Mouse (Mus musculus): ENCODE results near the gene Inpp5a.

The Inpp5a gene

DNA sequence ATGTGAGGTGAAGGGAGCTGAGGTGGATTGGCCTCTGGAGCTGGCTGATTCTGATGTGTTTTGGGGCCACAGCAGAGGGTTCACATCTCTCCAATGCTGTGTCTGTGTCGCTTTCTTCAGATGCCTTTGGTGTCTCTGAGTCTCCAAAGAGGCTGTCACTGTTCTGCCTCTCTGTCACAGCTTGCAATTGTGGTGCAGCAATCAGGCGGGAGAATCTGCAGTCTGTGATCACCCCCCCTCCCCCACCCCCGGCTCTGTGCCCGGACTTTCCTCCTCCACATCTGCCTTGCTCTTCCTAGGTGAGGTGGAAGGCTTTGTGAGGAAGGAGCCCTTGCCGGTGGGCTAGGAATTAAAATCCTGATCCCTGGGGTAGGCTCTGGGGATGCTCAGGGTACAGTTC lies 52.1 kb downstream of the Inpp5a start:
- no peak for DNase-seq (ENCODE audit: low spot score in 2 of 2)

DNA sequence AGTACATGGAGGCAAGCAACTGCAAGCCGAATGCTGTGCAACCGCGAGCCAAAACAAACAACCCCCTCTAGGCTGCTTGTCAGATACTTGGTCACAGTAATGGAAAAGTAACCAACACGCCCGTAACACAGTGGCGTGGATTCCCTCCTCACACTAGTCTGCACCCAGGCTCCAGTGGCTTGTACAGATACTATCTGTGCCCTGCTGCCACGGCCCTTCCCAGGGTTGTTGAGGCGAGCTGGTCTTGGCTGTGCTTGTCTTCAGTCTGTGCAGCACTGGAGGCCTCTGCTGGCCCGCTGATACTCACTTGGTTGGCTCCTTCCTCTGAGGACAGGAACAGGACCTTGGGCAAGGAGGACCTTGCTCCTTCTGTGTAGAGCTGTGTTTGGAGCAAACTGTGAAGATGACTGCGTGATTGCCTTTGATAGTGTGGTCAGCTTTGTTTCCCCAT lies 52.9 kb downstream of the Inpp5a start:
- no peak for DNase-seq (ENCODE audit: low spot score in 2 of 2)

GRCm38 (mm10) chr7:139445621-139446020 lies 56.7 kb downstream of the Inpp5a start:
- DNase-seq (ENCODE audit: low spot score in 2 of 2), result no peak

DNA sequence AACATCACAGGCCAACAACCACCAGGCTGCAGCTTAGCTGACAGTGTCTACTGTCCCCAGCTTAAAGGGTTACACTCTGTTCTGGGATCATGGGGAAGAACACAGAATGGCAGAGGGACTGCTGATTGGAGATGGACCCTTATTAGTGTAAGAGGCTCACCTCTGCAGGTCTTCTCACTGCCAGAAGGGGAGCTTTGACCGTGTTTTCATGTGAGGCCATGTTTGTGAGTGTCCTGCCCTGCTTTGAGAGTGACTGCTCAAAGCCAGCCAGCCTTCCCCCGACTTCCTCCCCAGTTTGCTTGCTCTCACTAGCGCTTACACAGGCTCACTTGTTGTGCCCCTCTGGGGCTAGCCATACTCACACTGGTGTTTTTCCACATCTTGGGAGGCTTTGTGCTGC lies 58.5 kb downstream of the Inpp5a start:
- no peak for DNase-seq (ENCODE audit: low spot score in 2 of 2)

- DNase-seq (ENCODE audit: low spot score in 2 of 2), result no peak
Observed at GRCm38 (mm10) chr7:139450186-139450998, 61.5 kb downstream of the Inpp5a start.

GRCm38 (mm10) chr7:139451711-139452110 lies 62.8 kb downstream of the Inpp5a start:
- DNase-seq (ENCODE audit: low spot score in 2 of 2), result no peak

DNA sequence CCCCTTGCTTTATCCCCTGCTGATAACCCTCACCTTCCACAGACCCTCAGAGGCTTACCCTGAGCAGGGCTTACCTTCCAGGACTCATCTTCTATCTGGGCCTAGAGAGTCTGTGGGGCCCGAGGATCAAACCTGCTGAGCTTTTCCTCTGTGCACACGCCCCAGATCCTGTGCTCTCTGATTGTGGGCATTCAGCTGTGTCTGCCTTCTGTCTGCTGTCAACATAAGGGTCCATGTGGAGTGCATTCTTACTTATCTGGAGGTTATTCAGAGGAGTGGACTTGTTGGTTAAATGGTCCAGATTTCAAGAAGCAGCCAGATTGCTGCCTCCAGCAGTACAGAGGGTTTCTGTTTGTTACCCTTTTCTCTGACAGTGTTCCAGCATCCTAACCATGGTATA lies 63.3 kb downstream of the Inpp5a start:
- no peak for DNase-seq (ENCODE audit: low spot score in 2 of 2)

GRCm38 (mm10) chr7:139453198-139453597 lies 64.3 kb downstream of the Inpp5a start:
- DNase-seq (ENCODE audit: low spot score in 2 of 2), result no peak

DNA sequence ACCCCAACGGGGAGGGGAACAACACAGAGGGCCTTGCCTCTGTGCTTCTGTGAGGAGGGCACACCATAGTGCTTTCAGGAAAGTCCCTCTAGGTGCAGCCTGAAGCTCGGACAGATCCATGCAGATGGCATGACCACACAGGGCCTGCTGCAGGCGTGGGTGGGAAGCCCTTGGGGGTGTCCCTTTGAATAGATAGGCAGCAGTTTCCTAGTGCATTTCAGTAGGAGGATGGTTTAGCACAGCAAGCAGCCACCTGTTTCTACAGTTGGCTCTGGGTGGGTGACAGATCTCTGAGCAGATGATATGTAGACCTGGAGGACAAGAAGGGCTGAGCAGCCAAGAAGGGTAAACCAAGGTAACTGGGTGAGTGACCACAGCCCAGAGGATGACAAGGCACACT lies 65.4 kb downstream of the Inpp5a start:
- DNase-seq (ENCODE audit: low spot score in 2 of 2), result no peak

GRCm38 (mm10) chr7:139456759-139457158 lies 67.8 kb downstream of the Inpp5a start:
- DNase-seq (ENCODE audit: low spot score in 2 of 2), result no peak

DNA sequence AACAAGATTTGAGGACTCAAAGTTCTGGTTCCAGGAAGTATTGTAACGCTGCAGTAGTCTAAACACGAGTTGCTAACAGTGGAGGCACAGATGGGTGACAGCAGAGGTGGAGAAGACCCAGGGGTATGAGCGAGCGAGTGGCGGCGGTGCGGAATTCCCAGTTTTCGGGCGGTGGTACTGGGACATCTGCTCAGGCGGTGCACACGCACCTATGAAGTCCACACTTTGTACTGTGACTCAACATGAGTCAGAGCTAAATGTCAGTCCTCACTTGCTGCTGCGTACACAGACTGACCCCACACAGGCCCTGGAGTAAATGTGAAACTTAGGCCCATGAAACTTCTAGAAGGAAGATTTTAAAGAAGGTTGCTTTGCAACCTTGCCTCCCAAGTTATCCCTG lies 72.4 kb downstream of the Inpp5a start:
- no peak for DNase-seq (ENCODE audit: low spot score in 2 of 2)

DNA sequence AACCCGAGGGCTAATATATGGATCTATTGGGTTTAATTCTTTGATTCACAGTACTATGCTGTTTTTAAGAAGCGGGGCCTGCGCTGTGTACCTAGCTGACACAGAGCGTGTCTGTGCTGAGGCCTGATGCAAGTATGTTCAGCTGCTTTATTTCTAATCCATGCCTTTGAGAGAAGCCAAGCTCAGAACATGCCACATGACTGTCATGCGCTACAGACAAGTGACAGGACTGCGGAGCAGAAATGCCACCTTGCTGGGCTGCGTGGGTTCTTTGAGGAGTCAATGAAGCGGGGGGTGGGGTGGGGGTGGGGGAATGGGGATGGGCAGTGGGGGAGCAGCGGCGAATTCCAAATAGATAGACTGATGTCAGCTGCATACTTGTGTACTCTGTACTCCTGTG lies 73.2 kb downstream of the Inpp5a start:
- no peak for DNase-seq (ENCODE audit: low spot score in 2 of 2)

DNA sequence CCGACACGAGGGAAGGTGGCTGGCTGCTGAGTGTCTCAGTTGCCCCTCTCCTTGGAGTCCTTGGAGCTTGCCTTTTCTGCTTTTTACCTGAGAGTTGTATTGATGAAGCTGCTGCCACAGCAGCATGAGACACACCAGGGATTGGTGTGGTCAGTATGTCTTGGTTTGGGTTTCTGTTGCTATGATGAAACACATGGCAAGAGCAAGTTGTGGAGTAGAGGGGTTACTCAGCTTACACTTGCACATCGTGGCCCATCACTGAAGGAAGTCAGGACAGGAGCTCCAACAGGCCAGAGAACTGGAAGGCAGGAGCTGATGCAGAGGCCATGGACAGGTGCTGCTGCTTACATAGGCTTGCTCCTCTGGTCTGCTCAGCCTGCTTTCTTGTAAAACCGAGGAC lies 76.6 kb downstream of the Inpp5a start:
- DNase-seq (ENCODE audit: low spot score in 2 of 2), result no peak

- no peak for DNase-seq (ENCODE audit: low spot score in 2 of 2)
Observed at GRCm38 (mm10) chr7:139466484-139467176, 77.7 kb downstream of the Inpp5a start.

- DNase-seq (ENCODE audit: low spot score in 2 of 2), result no peak
Observed at GRCm38 (mm10) chr7:139467177-139467895, 78.4 kb downstream of the Inpp5a start.

DNA sequence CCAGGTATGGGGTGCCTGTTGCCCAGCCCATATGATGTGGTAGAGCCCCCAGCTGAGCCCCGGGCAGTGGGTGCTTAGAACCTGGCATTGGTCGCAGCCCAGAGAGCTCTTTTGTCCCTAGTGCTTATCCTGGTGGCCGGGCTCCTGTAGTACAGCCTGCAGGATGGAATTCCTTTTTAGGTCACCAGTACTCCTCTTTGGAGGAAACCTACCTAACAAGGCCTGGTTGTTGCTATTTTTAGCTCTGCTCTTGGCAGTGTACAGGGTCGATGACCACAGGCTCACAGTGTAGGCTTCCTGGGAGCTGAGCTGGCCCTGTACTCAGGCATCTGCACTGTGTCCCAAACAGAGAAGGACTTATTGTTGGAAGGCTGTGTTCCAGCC lies 79.0 kb downstream of the Inpp5a start:
- no peak for DNase-seq (ENCODE audit: low spot score in 2 of 2)

DNA sequence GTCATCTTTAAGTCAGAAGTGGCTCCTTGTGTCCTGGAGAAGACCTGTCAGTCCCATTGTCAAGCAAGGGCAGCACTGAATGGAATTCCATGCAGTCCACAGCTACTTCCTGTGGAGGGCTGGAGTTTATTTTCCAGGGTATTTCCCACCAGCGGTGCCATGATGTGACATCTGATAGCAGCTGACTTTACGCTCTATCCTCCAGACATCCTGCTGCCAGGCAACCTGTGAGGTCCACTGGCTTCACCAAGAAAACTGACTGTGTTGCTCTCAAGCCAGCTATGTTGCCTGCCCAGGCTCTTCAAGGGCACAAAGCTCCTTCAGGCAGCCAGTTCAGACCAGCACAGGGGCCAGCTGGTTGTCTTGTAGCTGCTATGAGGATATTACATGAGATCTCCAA lies 79.5 kb downstream of the Inpp5a start:
- DNase-seq (ENCODE audit: low spot score in 2 of 2), result no peak

- no peak for DNase-seq (ENCODE audit: low spot score in 2 of 2)
Observed at GRCm38 (mm10) chr7:139469457-139469856, 80.5 kb downstream of the Inpp5a start.

- DNase-seq (ENCODE audit: low spot score in 2 of 2), result no peak
Observed at GRCm38 (mm10) chr7:139470481-139470880, 81.6 kb downstream of the Inpp5a start.

GRCm38 (mm10) chr7:139472052-139472451 lies 83.1 kb downstream of the Inpp5a start:
- DNase-seq (ENCODE audit: low spot score in 2 of 2), result no peak

- DNase-seq (ENCODE audit: low spot score in 2 of 2), result peak; percentile 28 to 76
Observed at GRCm38 (mm10) chr7:139472865-139473549, 84.1 kb downstream of the Inpp5a start.

DNA sequence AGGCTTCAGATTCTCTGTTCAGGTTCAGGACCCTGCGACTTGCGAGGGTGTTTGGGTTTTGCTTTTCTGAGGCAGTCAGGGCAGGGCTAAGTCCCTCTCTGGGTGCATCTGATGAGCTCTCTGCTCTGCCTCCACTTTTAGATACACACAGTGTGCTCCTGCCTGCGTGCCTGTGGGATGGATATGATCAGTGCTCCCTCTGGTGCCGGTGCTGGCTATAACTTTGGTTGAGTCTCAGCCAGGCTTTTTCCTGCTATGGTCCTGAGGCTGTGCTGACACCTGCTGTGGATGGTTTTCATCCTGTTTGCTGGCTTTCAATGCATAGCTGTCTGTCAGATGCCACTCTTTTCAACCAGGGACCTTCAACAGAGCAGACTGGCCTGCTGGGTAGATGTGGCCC lies 87.0 kb downstream of the Inpp5a start:
- no peak for DNase-seq (ENCODE audit: low spot score in 2 of 2)

Measured in spleen, postnatal 10 days (tissue).